Mouse (Mus musculus): ENCODE measurements around the gene Syn3. TPM values are rescaled to one million over a fixed set of nuclear protein-coding genes. Genes with fewer than 3 reads are reported as not detected.

The Syn3 gene
- polyA plus RNA-seq, 1 experiment, result 2.6 TPM

DNA sequence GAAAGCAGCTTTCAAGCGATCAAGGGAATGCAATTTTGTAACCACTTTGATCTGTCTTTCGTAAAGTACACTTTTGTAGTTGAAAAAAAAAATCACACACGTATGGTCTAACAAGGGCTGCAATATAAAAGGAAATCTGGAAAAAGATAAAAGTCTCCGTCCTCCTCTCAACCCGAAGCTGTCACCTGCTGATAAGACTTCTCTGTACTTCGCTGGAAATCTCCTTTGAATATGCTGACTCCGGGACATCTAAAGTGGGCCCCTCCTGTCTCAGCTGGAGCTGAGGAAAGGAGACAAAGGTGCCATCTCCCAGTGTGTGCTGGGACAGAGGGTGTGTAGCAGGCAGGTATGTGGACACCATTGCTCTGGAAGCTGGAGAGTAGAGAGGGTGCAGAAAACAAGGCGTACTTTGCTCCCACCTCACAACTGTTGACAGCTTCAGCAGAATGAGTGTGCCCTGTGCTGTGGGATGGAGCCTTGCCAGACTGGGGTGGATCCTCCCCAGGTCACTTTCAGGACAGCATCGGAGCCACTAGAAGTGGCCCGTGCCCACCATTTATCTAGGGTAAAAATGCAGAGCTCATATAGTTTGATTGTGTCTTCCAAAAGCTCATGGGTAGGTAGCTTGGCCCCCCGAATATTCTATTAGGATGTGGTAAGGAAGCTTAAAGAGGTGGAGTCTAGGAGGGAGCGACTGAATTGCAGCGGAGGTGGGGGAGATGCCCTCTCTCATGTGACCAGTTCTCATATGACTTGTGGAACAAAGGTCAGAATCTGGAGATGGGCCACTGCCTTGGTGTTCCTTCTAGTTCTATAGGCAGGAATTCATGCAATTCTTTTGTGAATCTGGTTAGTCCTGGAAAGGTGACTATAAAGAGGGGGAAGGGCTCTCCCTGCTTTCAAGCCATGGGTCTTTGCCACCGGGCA is 405.3 kb downstream of the Syn3 start:
- Histone ChIP-seq H3K27me3 (ENCODE audit: control insufficient read depth, insufficient read depth, low read length, poor library complexity, severe bottlenecking) (no peaks in the 10 kb centered on the region), H3K4me1 (ENCODE audit: control insufficient read depth, insufficient read depth, low read length) (no peaks in the 10 kb centered on the region), H3K9me3 (replicated peaks; ENCODE audit: control insufficient read depth, insufficient read depth, low read length, poor library complexity, severe bottlenecking) (no peaks in the 10 kb centered on the region), H3K9ac (ENCODE audit: low read depth, poor library complexity, severe bottlenecking) (no peak overlapping the region), H3K36me3 (ENCODE audit: control insufficient read depth, insufficient read depth, low read length, poor library complexity, severe bottlenecking) (no peaks in the 10 kb centered on the region), H3K4me3 (ENCODE audit: low read depth, low read length) (no peak overlapping the region), H3K27ac (ENCODE audit: insufficient read depth, low read length) (no peak overlapping the region)
- TF ChIP-seq POLR2A (IDR thresholded peaks at IDR 0.05; ENCODE audit: insufficient read depth, low read length) (no peak), CTCF (IDR thresholded peaks at IDR 0.05; ENCODE audit: low read depth, low read length) (no peak), EP300 (IDR thresholded peaks at IDR 0.05; ENCODE audit: insufficient read depth, low read depth, low read length) (no peak)

DNA sequence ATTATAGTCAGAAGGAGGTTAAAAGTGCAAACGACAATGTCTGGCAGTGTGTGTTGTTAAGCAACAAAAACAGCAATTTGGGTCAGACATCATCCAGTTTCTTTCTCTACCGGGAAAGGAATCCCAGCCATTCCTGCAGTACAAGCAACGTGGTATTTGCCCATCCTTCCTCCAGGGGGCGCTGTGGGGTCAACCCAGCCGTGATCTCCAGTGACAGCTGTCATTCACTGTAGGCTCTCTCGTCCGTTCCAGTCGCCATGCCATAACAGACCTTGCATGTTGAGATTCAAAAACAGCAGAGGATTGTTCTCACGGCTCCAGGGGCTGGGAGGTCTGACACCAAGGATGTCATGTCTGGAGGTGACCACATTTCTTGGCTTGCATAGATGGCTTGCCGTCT is 406.8 kb downstream of the Syn3 start:
- Histone ChIP-seq H3K27me3 (ENCODE audit: control insufficient read depth, insufficient read depth, low read length, poor library complexity, severe bottlenecking) (no peaks in the 10 kb centered on the region), H3K27ac (ENCODE audit: insufficient read depth, low read length) (no peak overlapping the region), H3K4me3 (ENCODE audit: low read depth, low read length) (no peak overlapping the region), H3K9ac (ENCODE audit: low read depth, poor library complexity, severe bottlenecking) (no peak overlapping the region), H3K36me3 (ENCODE audit: control insufficient read depth, insufficient read depth, low read length, poor library complexity, severe bottlenecking) (no peaks in the 10 kb centered on the region), H3K9me3 (replicated peaks; ENCODE audit: control insufficient read depth, insufficient read depth, low read length, poor library complexity, severe bottlenecking) (no peaks in the 10 kb centered on the region), H3K4me1 (ENCODE audit: control insufficient read depth, insufficient read depth, low read length) (no peaks in the 10 kb centered on the region)
- peak; percentile 93 for TF ChIP-seq CTCF (IDR thresholded peaks at IDR 0.05; ENCODE audit: low read depth, low read length)
- TF ChIP-seq EP300 (IDR thresholded peaks at IDR 0.05; ENCODE audit: insufficient read depth, low read depth, low read length), result no peak

- Histone ChIP-seq H3K9ac (ENCODE audit: low read depth, poor library complexity, severe bottlenecking) (no peak overlapping the region), H3K27ac (ENCODE audit: insufficient read depth, low read length) (no peak overlapping the region), H3K36me3 (ENCODE audit: control insufficient read depth, insufficient read depth, low read length, poor library complexity, severe bottlenecking) (no peaks in the 10 kb centered on the region), H3K4me3 (ENCODE audit: low read depth, low read length) (no peak overlapping the region), H3K9me3 (replicated peaks; ENCODE audit: control insufficient read depth, insufficient read depth, low read length, poor library complexity, severe bottlenecking) (no peaks in the 10 kb centered on the region), H3K27me3 (ENCODE audit: control insufficient read depth, insufficient read depth, low read length, poor library complexity, severe bottlenecking) (no peaks in the 10 kb centered on the region), H3K4me1 (ENCODE audit: control insufficient read depth, insufficient read depth, low read length) (no peaks in the 10 kb centered on the region)
- TF ChIP-seq CTCF (IDR thresholded peaks at IDR 0.05; ENCODE audit: low read depth, low read length) (no peak), EP300 (IDR thresholded peaks at IDR 0.05; ENCODE audit: insufficient read depth, low read depth, low read length) (no peak), POLR2A (IDR thresholded peaks at IDR 0.05; ENCODE audit: insufficient read depth, low read length) (no peak)
Observed at GRCm38 (mm10) chr10:86079921-86080320, 418.8 kb downstream of the Syn3 start.

DNA sequence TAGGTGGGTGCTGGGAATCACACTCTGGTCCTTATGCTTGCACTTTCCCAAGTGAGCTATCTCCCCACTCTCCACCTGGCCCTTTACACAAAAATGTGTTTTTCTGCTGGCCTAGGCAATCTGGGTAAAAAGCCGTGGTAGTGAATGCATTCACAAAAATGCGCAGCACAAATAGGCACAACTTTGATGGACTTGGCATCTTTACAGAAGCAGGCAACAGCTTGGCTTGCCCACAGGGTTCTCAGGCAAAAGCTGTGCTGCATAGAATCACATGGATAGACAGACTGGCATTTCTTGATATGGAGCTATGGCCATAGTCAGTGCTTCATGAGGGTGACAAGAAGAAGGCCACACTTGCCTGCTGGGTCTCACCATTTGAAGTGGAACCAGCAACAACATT is 419.9 kb downstream of the Syn3 start:
- Histone ChIP-seq H3K27me3 (ENCODE audit: control insufficient read depth, insufficient read depth, low read length, poor library complexity, severe bottlenecking) (no peaks in the 10 kb centered on the region), H3K9me3 (replicated peaks; ENCODE audit: control insufficient read depth, insufficient read depth, low read length, poor library complexity, severe bottlenecking) (no peaks in the 10 kb centered on the region), H3K36me3 (ENCODE audit: control insufficient read depth, insufficient read depth, low read length, poor library complexity, severe bottlenecking) (no peaks in the 10 kb centered on the region), H3K9ac (ENCODE audit: low read depth, poor library complexity, severe bottlenecking) (no peak overlapping the region), H3K4me3 (ENCODE audit: low read depth, low read length) (no peak overlapping the region), H3K4me1 (ENCODE audit: control insufficient read depth, insufficient read depth, low read length) (no peaks in the 10 kb centered on the region), H3K27ac (ENCODE audit: insufficient read depth, low read length) (no peak overlapping the region)
- TF ChIP-seq EP300 (IDR thresholded peaks at IDR 0.05; ENCODE audit: insufficient read depth, low read depth, low read length), result no peak
- TF ChIP-seq POLR2A (IDR thresholded peaks at IDR 0.05; ENCODE audit: insufficient read depth, low read length), result no peak
- TF ChIP-seq CTCF (IDR thresholded peaks at IDR 0.05; ENCODE audit: low read depth, low read length), result no peak

- no peaks in the 10 kb centered on the region for H3K36me3 ChIP-seq (ENCODE audit: control insufficient read depth, insufficient read depth, low read length, poor library complexity, severe bottlenecking)
- no peak overlapping the region for H3K9ac ChIP-seq (ENCODE audit: low read depth, poor library complexity, severe bottlenecking)
- H3K27me3 ChIP-seq (ENCODE audit: control insufficient read depth, insufficient read depth, low read length, poor library complexity, severe bottlenecking), result no peaks in the 10 kb centered on the region
- H3K4me1 ChIP-seq (ENCODE audit: control insufficient read depth, insufficient read depth, low read length), result no peaks in the 10 kb centered on the region
- no peak for TF ChIP-seq EP300 (IDR thresholded peaks at IDR 0.05; ENCODE audit: insufficient read depth, low read depth, low read length)
- TF ChIP-seq CTCF (IDR thresholded peaks at IDR 0.05; ENCODE audit: low read depth, low read length), result no peak
- TF ChIP-seq POLR2A (IDR thresholded peaks at IDR 0.05; ENCODE audit: insufficient read depth, low read length), result no peak
- H3K9me3 ChIP-seq (replicated peaks; ENCODE audit: control insufficient read depth, insufficient read depth, low read length, poor library complexity, severe bottlenecking), result no peaks in the 10 kb centered on the region
- no peak overlapping the region for H3K27ac ChIP-seq (ENCODE audit: insufficient read depth, low read length)
- H3K4me3 ChIP-seq (ENCODE audit: low read depth, low read length), result no peak overlapping the region
Observed at GRCm38 (mm10) chr10:86077272-86077671, 421.4 kb downstream of the Syn3 start.

DNA sequence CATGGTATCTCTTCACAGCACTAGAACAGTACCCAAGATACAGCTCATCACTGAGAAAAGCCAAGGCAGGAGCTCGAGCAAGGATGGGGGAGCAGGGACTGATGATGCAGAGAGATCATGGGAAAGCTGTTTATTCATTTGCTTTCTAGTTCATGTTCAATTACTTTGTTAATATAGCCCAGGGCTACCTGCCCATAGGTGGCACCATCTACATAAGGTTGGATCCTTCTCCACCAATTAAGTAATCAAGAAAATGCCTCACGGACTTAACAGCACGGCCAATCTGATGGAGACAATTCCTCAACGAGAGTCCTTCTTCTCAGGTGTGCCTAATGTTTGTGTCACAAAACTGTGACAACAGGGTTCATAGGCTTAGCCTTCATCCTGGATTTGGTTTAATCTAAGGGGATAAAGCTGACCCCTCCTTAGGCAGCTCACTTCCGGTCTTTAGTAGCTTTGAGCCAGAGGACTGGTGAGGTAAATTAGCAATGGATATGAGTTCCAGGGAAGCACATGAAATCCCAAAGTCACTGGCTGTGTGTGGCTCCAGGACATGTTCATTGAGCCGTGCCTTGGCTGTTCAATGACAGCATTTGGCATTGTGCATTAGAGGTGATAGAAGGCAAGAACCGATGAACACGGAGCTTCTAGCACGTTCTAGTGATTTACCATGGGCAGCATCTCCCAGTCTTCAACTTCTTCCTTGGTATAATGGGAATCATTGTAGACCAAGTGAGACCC is 423.6 kb downstream of the Syn3 start:
- Histone ChIP-seq H3K4me3 (ENCODE audit: low read depth, low read length) (no peak overlapping the region), H3K9ac (ENCODE audit: low read depth, poor library complexity, severe bottlenecking) (no peak overlapping the region), H3K27ac (ENCODE audit: insufficient read depth, low read length) (no peak overlapping the region), H3K27me3 (ENCODE audit: control insufficient read depth, insufficient read depth, low read length, poor library complexity, severe bottlenecking) (no peaks in the 10 kb centered on the region), H3K4me1 (ENCODE audit: control insufficient read depth, insufficient read depth, low read length) (no peaks in the 10 kb centered on the region), H3K36me3 (ENCODE audit: control insufficient read depth, insufficient read depth, low read length, poor library complexity, severe bottlenecking) (no peaks in the 10 kb centered on the region), H3K9me3 (replicated peaks; ENCODE audit: control insufficient read depth, insufficient read depth, low read length, poor library complexity, severe bottlenecking) (no peaks in the 10 kb centered on the region)
- TF ChIP-seq CTCF (IDR thresholded peaks at IDR 0.05; ENCODE audit: low read depth, low read length) (no peak), POLR2A (IDR thresholded peaks at IDR 0.05; ENCODE audit: insufficient read depth, low read length) (no peak), EP300 (IDR thresholded peaks at IDR 0.05; ENCODE audit: insufficient read depth, low read depth, low read length) (no peak)

All from ES-Bruce4 (cell line).